Mouse (Mus musculus): ENCODE measurements around the gene Heatr9.

Gene Heatr9

DNA sequence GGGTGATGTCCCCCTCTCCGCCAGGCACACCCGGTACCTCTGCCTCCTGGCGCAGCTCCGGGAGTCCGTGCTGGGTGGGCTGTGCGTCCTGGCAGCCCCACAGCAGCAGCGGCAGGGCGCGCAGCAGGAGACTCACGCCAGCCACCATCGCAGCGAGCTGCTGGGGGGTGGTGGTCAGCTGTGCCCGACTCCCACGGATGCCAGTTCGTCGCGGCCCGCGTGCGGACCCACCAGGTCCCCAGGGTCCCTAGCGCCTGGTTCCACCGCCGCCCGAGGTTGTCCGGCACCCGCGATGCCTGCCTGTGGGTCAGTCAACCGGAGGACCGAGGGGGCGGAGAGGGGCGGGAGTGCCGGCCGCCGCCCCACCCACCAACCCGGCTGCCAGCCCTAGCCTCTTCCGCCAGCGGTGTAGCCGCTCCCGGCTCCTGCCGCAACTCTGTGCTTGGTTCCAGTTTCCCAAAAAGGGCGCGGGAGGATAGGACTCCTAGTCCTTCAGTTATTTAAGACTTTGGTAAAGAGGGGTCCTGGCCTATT lies 59.2 kb downstream of the Heatr9 start, which contains the start of gene Mmp28:
Gene Mmp28 (minus strand): TSS at position 361 of the 534 bp plus-strand sequence.
- in situ Hi-C loops (cut with MboI; ENCODE audit: low pct_unique_long_range_greater_than_20kb in 1 of 2, low sequenced_read_pairs in 2 of 2, unreplicated experiment in 1 of 2), result no loop called here
